Mouse (Mus musculus): ENCODE results near the gene Slc30a4.

The Slc30a4 gene

GRCm38 (mm10) chr2:122675126-122675525 is 27.3 kb downstream of the Slc30a4 start:
- no peak for DNase-seq (ENCODE audit: low spot score in 2 of 2)

- DNase-seq (ENCODE audit: low spot score in 2 of 2): no peak
Measured at GRCm38 (mm10) chr2:122672841-122673240, 29.6 kb downstream of the Slc30a4 start.

- no peak for DNase-seq (ENCODE audit: low spot score in 2 of 2)
Measured at GRCm38 (mm10) chr2:122671714-122672113, 30.7 kb downstream of the Slc30a4 start.

GRCm38 (mm10) chr2:122667856-122668255 is 34.6 kb downstream of the Slc30a4 start:
- peak; percentile 37 to 62 for DNase-seq (ENCODE audit: low spot score in 2 of 2)

- DNase-seq (ENCODE audit: low spot score in 2 of 2): peak; percentile 35 to 46
Measured at GRCm38 (mm10) chr2:122665973-122666875, 36.2 kb downstream of the Slc30a4 start.

- DNase-seq (ENCODE audit: low spot score in 2 of 2): no peak
Measured at GRCm38 (mm10) chr2:122665253-122665972, 37.0 kb downstream of the Slc30a4 start.

- DNase-seq (ENCODE audit: low spot score in 2 of 2): no peak
Measured at GRCm38 (mm10) chr2:122659825-122660224, 42.6 kb downstream of the Slc30a4 start.

- DNase-seq (ENCODE audit: low spot score in 2 of 2): no peak
Measured at GRCm38 (mm10) chr2:122657707-122658524, 44.5 kb downstream of the Slc30a4 start.

- no peak for DNase-seq (ENCODE audit: low spot score in 2 of 2)
Measured at GRCm38 (mm10) chr2:122656767-122657166, 45.7 kb downstream of the Slc30a4 start.

- no peak for DNase-seq (ENCODE audit: low spot score in 2 of 2)
Measured at GRCm38 (mm10) chr2:122656052-122656451, 46.4 kb downstream of the Slc30a4 start.

GRCm38 (mm10) chr2:122652096-122653084 is 50.1 kb downstream of the Slc30a4 start:
- DNase-seq (ENCODE audit: low spot score in 2 of 2): no peak

- DNase-seq (ENCODE audit: low spot score in 2 of 2): no peak
Measured at GRCm38 (mm10) chr2:122638673-122639072, 63.8 kb downstream of the Slc30a4 start.

GRCm38 (mm10) chr2:122638029-122638428 is 64.4 kb downstream of the Slc30a4 start:
- no peak for DNase-seq (ENCODE audit: low spot score in 2 of 2)

GRCm38 (mm10) chr2:122637526-122637997 is 64.9 kb downstream of the Slc30a4 start:
- peak; percentile 66 to 68 for DNase-seq (ENCODE audit: low spot score in 2 of 2)

GRCm38 (mm10) chr2:122636686-122637085 is 65.8 kb downstream of the Slc30a4 start, which contains the start of gene AA467197:
Gene AA467197, plus strand, starts transcription at chr2:122636986.
- DNase-seq (ENCODE audit: low spot score in 2 of 2): no peak
